Comparison of ENCODE assay signal across 10 mouse cellular contexts in genomic region chr10:126931760-126932139, GRCm38 (mm10). TPM values are rescaled to one million over a fixed set of nuclear protein-coding genes. Genes with fewer than 3 reads are reported as not detected.
A peak's percentile ranks its signal among the peaks of the same experiment; 100 is the strongest.
DNase-seq lines count a peak whose midpoint lies in the region; ATAC-seq and TF ChIP-seq lines count a peak whose summit lies in the region.
"Had no signal": no experiment of that assay in that cellular context is flagged by ENCODE, and none has a peak within 500 bp of the region (broad histone marks: within the 10 kb centered on the region; RNA-seq: fewer than 3 reads in every experiment).

No protein-coding gene starts in this region.

- peak overlapping the region; percentile 13; the same call in 1 of the 2 replicates for H3K4me2 ChIP-seq in heart, embryonic 13.5 days
- no peak overlapping the region for H3K4me2 ChIP-seq in liver, embryonic 12.5 days

- peak overlapping the region; percentile 70 for H3K9ac ChIP-seq in heart, embryonic 13.5 days
- H3K9ac ChIP-seq in liver, embryonic 12.5 days = no peak overlapping the region

- peak overlapping the region; percentile 97 for H3K27ac ChIP-seq in heart, embryonic 13.5 days (replicated peaks)
- peak overlapping the region; percentile 69; the same call in 1 of the 2 replicates for H3K27ac ChIP-seq in liver, embryonic 12.5 days

- H3K36me3 ChIP-seq in E14TG2a.4 (ENCODE audit: insufficient read depth, low read length) = no peaks in the 10 kb centered on the region
- H3K36me3 ChIP-seq in heart, embryonic 13.5 days = no peaks in the 10 kb centered on the region
- no peaks in the 10 kb centered on the region for H3K36me3 ChIP-seq in liver, embryonic 12.5 days

- intact Hi-C loops in heart, postnatal 36 days (cut with DNase I) = loop anchor here (2.0 kb wide), 2 partner anchors 25 kb away; no protein-coding TSS in a partner anchor
- intact Hi-C loops in left cerebral cortex, postnatal 36 days (cut with DNase I) = no loop called here

- H3K27me3 ChIP-seq in E14TG2a.4 (ENCODE audit: insufficient read depth, low read length) = peaks cover 11% of the 10 kb centered on the region
- H3K27me3 ChIP-seq in heart, embryonic 13.5 days (replicated peaks) = no peaks in the 10 kb centered on the region
- peaks cover 47% of the 10 kb centered on the region for H3K27me3 ChIP-seq in liver, embryonic 12.5 days (replicated peaks)

- peak; percentile 37 to 55 for DNase-seq in heart, adult 18-20 months
- DNase-seq in heart, postnatal 36 days = no peak
- no peak for DNase-seq in cerebellum, adult 18-20 months
- DNase-seq in embryo, embryonic 10 days (ENCODE audit: low spot score) = no peak
- DNase-seq in left cerebral cortex, postnatal 36 days (ENCODE audit: low spot score in 2 of 2) = no peak
- DNase-seq: B cell, adult 2 months had no signal

- no peak for TF ChIP-seq CTCF in E14TG2a.4 (conservative IDR thresholded peaks at IDR 0.05; ENCODE audit: low read length)

- H3K4me1 ChIP-seq in E14TG2a.4 (replicated peaks; ENCODE audit: low read depth, low read length) = peaks cover 92% of the 10 kb centered on the region
- peaks cover 68% of the 10 kb centered on the region for H3K4me1 ChIP-seq in heart, embryonic 13.5 days
- H3K4me1 ChIP-seq in liver, embryonic 12.5 days = peaks cover 14% of the 10 kb centered on the region

- no peaks in the 10 kb centered on the region for H3K9me3 ChIP-seq in E14TG2a.4 (ENCODE audit: low read length)
- no peaks in the 10 kb centered on the region for H3K9me3 ChIP-seq in heart, embryonic 13.5 days
- no peaks in the 10 kb centered on the region for H3K9me3 ChIP-seq in liver, embryonic 12.5 days (replicated peaks)

- 0 out of 2 replicates have a peak overlapping the region, but pooled peaks have one; percentile 20 for H3K4me3 ChIP-seq in E14TG2a.4 (replicated peaks; ENCODE audit: low read length)
- no peak overlapping the region for H3K4me3 ChIP-seq in heart, embryonic 13.5 days
- no peak overlapping the region for H3K4me3 ChIP-seq in liver, embryonic 12.5 days

- no peak for ATAC-seq in heart, embryonic 13.5 days (ENCODE audit: extremely low read depth, insufficient number of reproducible peaks, low FRiP score, low TSS enrichment)
- ATAC-seq in liver, embryonic 12.5 days = no peak
- ATAC-seq: inflammation-experienced regulatory T-cells, adult 6 months had no signal

RNA-seq across cellular contexts. Expression of gene Atp23, which starts 30.6 kb away (rescaled TPM):
- total RNA-seq in heart, adult 18-20 months (2021) = 1 to 10 TPM; 4.2 to 5.1 TPM
- 1 to 10 TPM; 3.6 to 4.4 TPM for total RNA-seq in heart, postnatal 36 days (2021)
- polyA plus RNA-seq in heart, embryonic 13.5 days (2015; fragmentation: Nextera tagmentation; extraction: Ambion mirVana) = 6.4 and 8.6 TPM in 2 replicates
- 13.9 and 14.4 TPM in 2 replicates for polyA plus RNA-seq in liver, embryonic 12.5 days (2016; fragmentation: Nextera tagmentation; extraction: Ambion mirVana)
- 1 to 10 TPM; 8.9 to 9.5 TPM for total RNA-seq in left cerebral cortex, postnatal 36 days (2021)

RNA-seq across cellular contexts. Expression of gene Ctdsp2, which starts 46.8 kb away (rescaled TPM):
- total RNA-seq in heart, adult 18-20 months (2021) = 10 to 100 TPM; 83.8 to 94.3 TPM
- total RNA-seq in heart, postnatal 36 days (2021) = 100 to 1,000 TPM; 131 to 136 TPM
- polyA plus RNA-seq in heart, embryonic 13.5 days (2015; fragmentation: Nextera tagmentation; extraction: Ambion mirVana) = 37.1 and 39.6 TPM in 2 replicates
- polyA plus RNA-seq in liver, embryonic 12.5 days (2016; fragmentation: Nextera tagmentation; extraction: Ambion mirVana) = 22.2 and 24.0 TPM in 2 replicates
- 10 to 100 TPM; 72.0 to 74.1 TPM for total RNA-seq in left cerebral cortex, postnatal 36 days (2021)

Comparison
In these comparisons a context has a peak if more than half of its experiments do, and no peak if none do; other contexts are left out.
1. DNase-seq: peak in heart, adult 18-20 months (2 of 2); none in heart, postnatal 36 days (0 of 2), cerebellum, adult 18-20 months (0 of 2), embryo, embryonic 10 days (single experiment) and left cerebral cortex, postnatal 36 days (0 of 2).